In genomic region chr3:121344056-121344945, GRCm38 (mm10) we compare ENCODE assay signal across 9 mouse cellular contexts. TPM values are rescaled to one million over a fixed set of nuclear protein-coding genes. Genes with fewer than 3 reads are reported as not detected.
A peak's percentile ranks its signal among the peaks of the same experiment; 100 is the strongest.
DNase-seq lines count a peak whose midpoint lies in the region; ATAC-seq and TF ChIP-seq lines count a peak whose summit lies in the region.
"Had no signal": no experiment of that assay in that cellular context is flagged by ENCODE, and none has a peak within 500 bp of the region (broad histone marks: within the 10 kb centered on the region; RNA-seq: fewer than 3 reads in every experiment).

No protein-coding gene starts in this region.

- 0 out of 2 replicates have a peak, but pooled peaks cover 2% of the 10 kb centered on the region for H3K36me3 ChIP-seq in heart, embryonic 13.5 days
- H3K36me3 ChIP-seq in hindbrain, embryonic 12.5 days: no peaks in the 10 kb centered on the region
- no peaks in the 10 kb centered on the region for H3K36me3 ChIP-seq in midbrain, embryonic 11.5 days (ENCODE audit: control insufficient read depth, insufficient read depth, low read length)

- H3K4me2 ChIP-seq in heart, embryonic 13.5 days: no peak overlapping the region
- no peak overlapping the region for H3K4me2 ChIP-seq in hindbrain, embryonic 12.5 days (replicated peaks)
- H3K4me2 ChIP-seq in midbrain, embryonic 11.5 days: no peak overlapping the region

- H3K27ac ChIP-seq in heart, embryonic 13.5 days (replicated peaks): peak overlapping the region; percentile 48
- H3K27ac ChIP-seq in hindbrain, embryonic 12.5 days: peak overlapping the region; percentile 67
- no peak overlapping the region for H3K27ac ChIP-seq in midbrain, embryonic 11.5 days (ENCODE audit: low read depth, low read length)

- 27% methylated on average over 8 of the region's 8 CpGs for WGBS in heart, embryonic 13.5 days
- WGBS in hindbrain, embryonic 12.5 days: 36% methylated on average over 8 of the region's 8 CpGs
- 29% methylated on average over 8 of the region's 8 CpGs for WGBS in midbrain, embryonic 11.5 days

- TF ChIP-seq CTCF in brain, embryonic 14.5 days (IDR thresholded peaks at IDR 0.05; ENCODE audit: borderline replicate concordance, extremely low read depth, insufficient read depth, insufficient read length): no peak

- no peak for TF ChIP-seq POLR2A in brain, embryonic 14.5 days (IDR thresholded peaks at IDR 0.05; ENCODE audit: borderline replicate concordance, extremely low read depth, insufficient read depth, insufficient read length, poor library complexity, severe bottlenecking)

- peaks cover 34% of the 10 kb centered on the region for H3K4me1 ChIP-seq in heart, embryonic 13.5 days
- peaks cover 32% of the 10 kb centered on the region for H3K4me1 ChIP-seq in hindbrain, embryonic 12.5 days
- H3K4me1 ChIP-seq in midbrain, embryonic 11.5 days (ENCODE audit: control insufficient read depth, insufficient read depth, low read length): peaks cover 23% of the 10 kb centered on the region

- ATAC-seq in heart, embryonic 13.5 days (ENCODE audit: extremely low read depth, insufficient number of reproducible peaks, low FRiP score, low TSS enrichment): no peak
- no peak for ATAC-seq in hindbrain, embryonic 12.5 days (ENCODE audit: low FRiP score)
- ATAC-seq in midbrain, embryonic 11.5 days (ENCODE audit: low FRiP score): peak; percentile 60

- H3K4me3 ChIP-seq in heart, embryonic 13.5 days: no peak overlapping the region
- no peak overlapping the region for H3K4me3 ChIP-seq in hindbrain, embryonic 12.5 days
- no peak overlapping the region for H3K4me3 ChIP-seq in midbrain, embryonic 11.5 days (ENCODE audit: low read depth, low read length)

- no peak overlapping the region for H3K9ac ChIP-seq in heart, embryonic 13.5 days
- H3K9ac ChIP-seq in hindbrain, embryonic 12.5 days: no peak overlapping the region
- no peak overlapping the region for H3K9ac ChIP-seq in midbrain, embryonic 11.5 days (ENCODE audit: low read length)

- DNase-seq in heart, adult 9 months (ENCODE audit: low spot score in 2 of 2): no peak
- DNase-seq in brain, embryonic 14.5 days (ENCODE audit: low read depth): peak; percentile 70
- peak; percentile 84 for DNase-seq in midbrain, embryonic 11.5 days (ENCODE audit: low spot score, missing footprints)
- DNase-seq in layer of hippocampus, adult 8-10 months (ENCODE audit: low spot score in 2 of 2): no peak
- no peak for DNase-seq in c-Kit-positive CD71-positive TER-119-positive erythroid progenitor cells, embryonic 14.5 days (ENCODE audit: low spot score)
- no peak for DNase-seq in layer of hippocampus, adult 9-10 months (ENCODE audit: low spot score)

- no peaks in the 10 kb centered on the region for H3K9me3 ChIP-seq in heart, embryonic 13.5 days
- H3K9me3 ChIP-seq in hindbrain, embryonic 12.5 days (replicated peaks): no peaks in the 10 kb centered on the region
- no peaks in the 10 kb centered on the region for H3K9me3 ChIP-seq in midbrain, embryonic 11.5 days (ENCODE audit: control insufficient read depth, low read length)

- no peaks in the 10 kb centered on the region for H3K27me3 ChIP-seq in heart, embryonic 13.5 days (replicated peaks)
- no peaks in the 10 kb centered on the region; the same call in 1 of the 2 replicates for H3K27me3 ChIP-seq in hindbrain, embryonic 12.5 days
- H3K27me3 ChIP-seq in midbrain, embryonic 11.5 days (ENCODE audit: control insufficient read depth, insufficient read depth, low read length): no peaks in the 10 kb centered on the region
- H3K27me3 ChIP-seq: CH12.LX had no signal

RNA-seq across cellular contexts. Expression of gene Alg14, which starts 52.7 kb away (rescaled TPM):
- polyA plus RNA-seq in heart, embryonic 13.5 days (2015; fragmentation: Nextera tagmentation; extraction: Ambion mirVana): 37.2 and 41.9 TPM in 2 replicates
- polyA plus RNA-seq in brain, embryonic 14.5 days (2012; rRNA removed): 16.0 and 16.9 TPM in 2 replicates
- 28.7 and 38.5 TPM in 2 replicates for polyA plus RNA-seq in hindbrain, embryonic 12.5 days (2016; fragmentation: Nextera tagmentation; extraction: Ambion mirVana)
- 37.6 and 38.0 TPM in 2 replicates for polyA plus RNA-seq in midbrain, embryonic 11.5 days (2014; fragmentation: Nextera tagmentation; extraction: Ambion mirVana)
- 10 to 100 TPM; 11.3 to 14.0 (median 12.9) TPM for total RNA-seq in layer of hippocampus, adult 8-10 months (2022)

Comparison
In these comparisons a context has a peak if more than half of its experiments do, and no peak if none do; other contexts are left out.
1. DNase-seq: peak in brain, embryonic 14.5 days (single experiment) and midbrain, embryonic 11.5 days (single experiment); none in heart, adult 9 months (0 of 2), layer of hippocampus, adult 8-10 months (0 of 2), c-Kit-positive CD71-positive TER-119-positive erythroid progenitor cells, embryonic 14.5 days (single experiment) and layer of hippocampus, adult 9-10 months (single experiment).